Mouse (Mus musculus): Measurements from ENCODE around the gene Crb2.

DNA sequence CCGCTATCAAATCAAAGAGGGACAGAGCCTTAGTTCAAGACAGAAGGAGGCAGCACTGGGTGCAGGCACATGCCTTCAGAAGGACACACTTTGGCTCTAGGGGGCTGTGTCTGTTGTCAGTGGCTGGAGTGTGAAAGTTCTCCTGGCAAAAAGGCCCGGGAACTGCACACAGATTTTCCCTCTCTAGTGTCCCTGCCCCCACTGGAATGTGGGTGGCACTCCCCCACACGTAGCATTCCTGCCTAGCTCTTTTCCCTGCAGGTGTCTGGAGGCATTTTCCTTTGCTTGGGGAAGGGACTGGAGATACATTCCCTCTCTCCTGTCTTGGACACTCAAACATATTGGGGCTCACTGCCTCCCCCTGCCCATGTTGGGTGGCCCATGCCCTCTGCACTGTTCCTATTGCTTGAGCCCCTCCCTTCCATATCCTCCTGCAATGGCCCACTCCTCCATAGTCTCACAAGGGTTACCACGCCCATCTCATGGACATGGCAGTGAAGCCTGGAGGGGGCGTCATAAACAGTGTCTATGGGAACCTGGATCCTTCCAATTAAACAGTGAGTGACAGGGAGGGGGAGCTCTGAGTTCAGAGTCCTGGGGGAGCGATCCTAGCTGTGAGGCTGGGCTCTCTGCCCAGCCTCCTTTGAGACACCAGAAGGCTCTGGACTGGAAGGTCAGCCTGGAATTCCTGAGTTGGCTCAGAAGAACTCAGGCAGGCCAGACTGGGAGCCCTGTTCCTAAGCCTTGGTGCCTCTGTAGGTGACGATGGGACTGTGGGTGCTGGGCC, 12.3 kb downstream of the Crb2 start:
- TF ChIP-seq MYOG (IDR thresholded peaks at IDR 0.05; ENCODE audit: control insufficient read depth, extremely low read depth, insufficient read length) (no peak), CTCF (IDR thresholded peaks at IDR 0.05; ENCODE audit: control insufficient read depth, insufficient read depth, insufficient read length) (no peak)

All from C2C12 (cell line).